Mouse (Mus musculus): ENCODE data around the gene Hspb8. TPM values are rescaled to one million over a fixed set of nuclear protein-coding genes. Genes with fewer than 3 reads are reported as not detected.

The Hspb8 gene
- polyA plus RNA-seq, 1 experiment from 2014 or later: 22.2 TPM

Other genes starting within 250 kb of the Hspb8 start
- 1.8 and 3.7 TPM in 2 replicates for gene Ccdc60, start 133.9 kb downstream of the Hspb8 start, polyA plus RNA-seq (2015; fragmentation: Nextera tagmentation; extraction: Ambion mirVana)
- 0.81 and 1.0 TPM in 2 replicates for gene Srrm4, start 169.0 kb upstream of the Hspb8 start, polyA plus RNA-seq (2015; fragmentation: Nextera tagmentation; extraction: Ambion mirVana)

All from embryonic facial prominence, embryonic 15.5 days (tissue).